Mouse (Mus musculus): ENCODE measurements around the gene Pcyt2.

- TF ChIP-seq CTCF (IDR thresholded peaks at IDR 0.05) (no peak), EP300 (IDR thresholded peaks at IDR 0.05) (no peak)
These were observed 29.2 kb downstream of the Pcyt2 start for GRCm38 (mm10) chr11:120588531-120588930.
